Mouse (Mus musculus): Measurements from ENCODE around the gene Stk40. TPM values are rescaled to one million over a fixed set of nuclear protein-coding genes. Genes with fewer than 3 reads are reported as not detected.
"Not testable (repeated sequence)": the region's sequence is repeated elsewhere in the genome, so short reads cannot be mapped to it uniquely, and the experiment has no call there.

Stk40 gene
- polyA plus RNA-seq, 1 experiment, result 37.5 TPM

DNA sequence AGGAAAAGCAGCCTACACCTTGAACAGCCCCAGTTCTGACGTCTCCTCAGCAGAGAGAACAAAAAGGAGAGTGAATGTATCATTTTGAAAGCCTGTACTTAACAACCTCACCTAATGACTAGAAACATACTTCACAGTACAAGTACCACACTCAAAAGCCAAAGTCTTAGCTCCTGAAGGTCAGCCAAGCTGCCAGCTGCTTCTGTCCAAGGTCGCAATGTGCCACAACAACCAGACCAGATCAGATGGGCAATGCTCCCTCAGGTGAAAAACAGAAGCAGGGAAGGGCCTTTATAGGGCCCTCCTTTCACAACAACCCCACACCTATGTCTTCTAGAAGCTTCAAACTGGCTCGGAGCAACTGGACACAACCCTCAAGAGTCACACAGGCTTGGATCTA, 62.3 kb downstream of the Stk40 start:
- Histone ChIP-seq H3K4me3 (ENCODE audit: low read depth, low read length) (no peak overlapping the region), H3K36me3 (ENCODE audit: control insufficient read depth, insufficient read depth, low read length, poor library complexity, severe bottlenecking) (peaks cover 40% of the 10 kb centered on the region), H3K9me3 (replicated peaks; ENCODE audit: control insufficient read depth, insufficient read depth, low read length, poor library complexity, severe bottlenecking) (no peaks in the 10 kb centered on the region), H3K9ac (ENCODE audit: low read depth, poor library complexity, severe bottlenecking) (no peak overlapping the region), H3K27ac (ENCODE audit: insufficient read depth, low read length) (peak overlapping the region; percentile 67), H3K4me1 (ENCODE audit: control insufficient read depth, insufficient read depth, low read length) (peaks cover 2% of the 10 kb centered on the region), H3K27me3 (ENCODE audit: control insufficient read depth, insufficient read depth, low read length, poor library complexity, severe bottlenecking) (no peaks in the 10 kb centered on the region)
- TF ChIP-seq POLR2A (IDR thresholded peaks at IDR 0.05; ENCODE audit: insufficient read depth, low read length), result no peak
- TF ChIP-seq CTCF (IDR thresholded peaks at IDR 0.05; ENCODE audit: low read depth, low read length), result no peak
- no peak for TF ChIP-seq EP300 (IDR thresholded peaks at IDR 0.05; ENCODE audit: insufficient read depth, low read depth, low read length)

DNA sequence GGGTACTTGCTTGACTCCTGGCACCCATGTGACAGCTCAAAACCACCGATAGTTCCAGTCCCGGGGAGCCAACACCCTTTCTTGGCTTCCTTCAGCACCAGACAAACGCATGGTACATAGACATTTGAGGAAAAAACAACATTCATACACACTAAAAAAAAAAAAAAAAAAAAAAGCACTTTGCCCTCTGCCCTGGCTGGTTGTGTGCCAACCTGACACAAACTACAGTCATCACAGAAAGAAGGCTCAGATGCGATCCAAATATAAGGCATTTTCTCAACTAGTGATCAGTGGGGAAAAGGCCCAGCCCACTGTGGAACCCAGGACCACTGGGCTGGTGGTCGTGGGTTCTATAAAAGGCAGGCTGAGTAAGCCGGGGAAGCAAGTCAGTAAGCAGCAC, 65.1 kb downstream of the Stk40 start:
- H3K9me3 ChIP-seq (replicated peaks; ENCODE audit: control insufficient read depth, insufficient read depth, low read length, poor library complexity, severe bottlenecking), result no peaks in the 10 kb centered on the region
- peaks cover 65% of the 10 kb centered on the region for H3K36me3 ChIP-seq (ENCODE audit: control insufficient read depth, insufficient read depth, low read length, poor library complexity, severe bottlenecking)
- TF ChIP-seq CTCF (IDR thresholded peaks at IDR 0.05; ENCODE audit: low read depth, low read length), result no peak
- TF ChIP-seq EP300 (IDR thresholded peaks at IDR 0.05; ENCODE audit: insufficient read depth, low read depth, low read length), result no peak
- no peak for TF ChIP-seq POLR2A (IDR thresholded peaks at IDR 0.05; ENCODE audit: insufficient read depth, low read length)
- H3K4me1 ChIP-seq (ENCODE audit: control insufficient read depth, insufficient read depth, low read length), result no peaks in the 10 kb centered on the region
- H3K27ac ChIP-seq (ENCODE audit: insufficient read depth, low read length), result no peak overlapping the region
- no peak overlapping the region for H3K9ac ChIP-seq (ENCODE audit: low read depth, poor library complexity, severe bottlenecking)
- H3K27me3 ChIP-seq (ENCODE audit: control insufficient read depth, insufficient read depth, low read length, poor library complexity, severe bottlenecking), result no peaks in the 10 kb centered on the region
- H3K4me3 ChIP-seq (ENCODE audit: low read depth, low read length), result no peak overlapping the region

DNA sequence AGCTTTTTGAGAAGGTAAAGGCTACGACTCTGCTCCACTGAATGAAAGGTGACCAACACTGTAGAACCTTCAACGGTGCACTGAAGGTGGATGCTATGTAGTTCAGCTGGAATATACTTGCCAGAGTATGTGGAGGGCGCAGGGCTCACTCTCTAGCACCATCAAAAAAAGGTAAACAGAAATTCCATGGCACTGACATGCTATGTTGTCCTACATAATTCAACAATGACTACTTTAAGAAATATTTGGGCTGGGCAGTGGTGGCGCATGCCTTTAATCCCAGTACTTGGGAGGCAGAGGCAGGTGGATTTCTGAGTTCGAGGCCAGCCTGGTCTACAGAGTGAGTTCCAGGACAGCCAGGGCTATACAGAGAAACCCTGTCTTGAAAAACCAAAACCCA, 67.0 kb downstream of the Stk40 start:
- H3K27me3 ChIP-seq (ENCODE audit: control insufficient read depth, insufficient read depth, low read length, poor library complexity, severe bottlenecking); H3K9me3 ChIP-seq (replicated peaks; ENCODE audit: control insufficient read depth, insufficient read depth, low read length, poor library complexity, severe bottlenecking); H3K4me3 ChIP-seq (ENCODE audit: low read depth, low read length); H3K4me1 ChIP-seq (ENCODE audit: control insufficient read depth, insufficient read depth, low read length); H3K9ac ChIP-seq (ENCODE audit: low read depth, poor library complexity, severe bottlenecking): not testable (repeated sequence)
- H3K27ac ChIP-seq (ENCODE audit: insufficient read depth, low read length), result peak overlapping the region; percentile 47; the same call in 1 of the 2 replicates
- peaks cover 84% of the 10 kb centered on the region for H3K36me3 ChIP-seq (ENCODE audit: control insufficient read depth, insufficient read depth, low read length, poor library complexity, severe bottlenecking)

DNA sequence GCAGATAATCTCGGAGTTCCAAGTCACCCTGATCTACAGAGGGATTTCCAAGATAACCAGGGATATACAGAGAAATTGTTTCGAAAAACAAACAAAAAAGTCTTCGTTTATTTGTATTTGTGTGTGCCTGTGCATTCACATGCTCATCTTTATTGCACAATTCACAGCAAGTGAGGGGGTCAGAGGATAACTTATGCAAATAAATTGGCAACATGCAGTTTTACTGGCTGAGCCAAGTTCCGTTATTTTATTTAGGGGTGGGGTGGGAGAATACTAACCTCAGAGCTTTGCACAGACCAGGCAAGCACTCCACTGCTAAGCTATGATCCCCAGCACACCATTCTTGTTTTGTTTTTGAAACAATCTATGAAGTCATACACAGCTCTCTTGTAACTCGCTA, 70.0 kb downstream of the Stk40 start:
- peaks cover 91% of the 10 kb centered on the region for H3K36me3 ChIP-seq (ENCODE audit: control insufficient read depth, insufficient read depth, low read length, poor library complexity, severe bottlenecking)
- H3K27ac ChIP-seq (ENCODE audit: insufficient read depth, low read length), result no peak overlapping the region
- no peaks in the 10 kb centered on the region for H3K4me1 ChIP-seq (ENCODE audit: control insufficient read depth, insufficient read depth, low read length)
- H3K4me3 ChIP-seq (ENCODE audit: low read depth, low read length), result no peak overlapping the region
- no peak overlapping the region for H3K9ac ChIP-seq (ENCODE audit: low read depth, poor library complexity, severe bottlenecking)
- H3K27me3 ChIP-seq (ENCODE audit: control insufficient read depth, insufficient read depth, low read length, poor library complexity, severe bottlenecking), result no peaks in the 10 kb centered on the region
- H3K9me3 ChIP-seq (replicated peaks; ENCODE audit: control insufficient read depth, insufficient read depth, low read length, poor library complexity, severe bottlenecking), result no peaks in the 10 kb centered on the region
- TF ChIP-seq CTCF (IDR thresholded peaks at IDR 0.05; ENCODE audit: low read depth, low read length), result no peak
- no peak for TF ChIP-seq EP300 (IDR thresholded peaks at IDR 0.05; ENCODE audit: insufficient read depth, low read depth, low read length)

- H3K9me3 ChIP-seq (replicated peaks; ENCODE audit: control insufficient read depth, insufficient read depth, low read length, poor library complexity, severe bottlenecking); H3K4me3 ChIP-seq (ENCODE audit: low read depth, low read length); H3K9ac ChIP-seq (ENCODE audit: low read depth, poor library complexity, severe bottlenecking); H3K27ac ChIP-seq (ENCODE audit: insufficient read depth, low read length); H3K4me1 ChIP-seq (ENCODE audit: control insufficient read depth, insufficient read depth, low read length); H3K27me3 ChIP-seq (ENCODE audit: control insufficient read depth, insufficient read depth, low read length, poor library complexity, severe bottlenecking): not testable (repeated sequence)
- peaks cover 91% of the 10 kb centered on the region for H3K36me3 ChIP-seq (ENCODE audit: control insufficient read depth, insufficient read depth, low read length, poor library complexity, severe bottlenecking)
These were observed 72.2 kb downstream of the Stk40 start for GRCm38 (mm10) chr4:126175980-126176379.

DNA sequence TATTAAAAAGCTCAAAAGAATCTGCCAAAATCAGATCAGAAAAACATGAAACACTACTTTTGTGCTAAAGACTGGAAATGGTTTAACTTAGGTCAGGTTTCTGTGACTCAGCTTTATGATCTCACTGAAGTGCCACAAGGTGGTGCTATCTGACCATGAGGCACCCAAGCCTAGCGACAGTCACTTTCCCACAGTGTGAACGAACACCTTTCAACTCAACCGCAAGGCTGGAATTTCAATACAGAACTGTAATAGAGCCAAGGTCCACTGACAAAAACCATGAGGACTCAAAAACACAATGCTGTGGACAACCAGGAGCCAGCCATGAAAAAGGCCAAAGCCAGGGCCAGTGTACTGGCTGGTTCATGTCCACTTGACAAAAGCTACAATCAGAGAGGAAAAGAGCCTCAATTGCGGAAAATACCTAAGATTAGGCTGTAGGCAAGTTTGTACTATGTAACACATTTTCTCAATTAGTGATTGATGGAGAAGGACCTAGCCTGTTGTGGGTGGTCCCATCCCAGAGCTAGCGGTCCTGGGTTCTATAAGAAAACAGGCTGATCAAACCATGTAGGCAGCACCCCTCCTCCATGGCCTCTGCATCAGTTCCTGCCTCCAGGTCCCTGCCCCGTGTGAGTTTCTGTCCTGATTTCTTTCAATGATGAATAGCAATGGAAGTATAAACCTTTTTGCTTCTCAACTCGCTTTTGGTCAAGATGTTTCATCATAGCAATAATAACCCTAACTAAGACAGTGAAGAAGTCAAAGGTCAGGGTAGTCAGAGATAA, 77.6 kb downstream of the Stk40 start:
- no peaks in the 10 kb centered on the region for H3K9me3 ChIP-seq (replicated peaks; ENCODE audit: control insufficient read depth, insufficient read depth, low read length, poor library complexity, severe bottlenecking)
- TF ChIP-seq CTCF (IDR thresholded peaks at IDR 0.05; ENCODE audit: low read depth, low read length) (peak; percentile 74), POLR2A (IDR thresholded peaks at IDR 0.05; ENCODE audit: insufficient read depth, low read length) (no peak), EP300 (IDR thresholded peaks at IDR 0.05; ENCODE audit: insufficient read depth, low read depth, low read length) (no peak)
- peaks cover 1% of the 10 kb centered on the region for H3K4me1 ChIP-seq (ENCODE audit: control insufficient read depth, insufficient read depth, low read length)
- peaks cover 77% of the 10 kb centered on the region for H3K36me3 ChIP-seq (ENCODE audit: control insufficient read depth, insufficient read depth, low read length, poor library complexity, severe bottlenecking)
- no peaks in the 10 kb centered on the region for H3K27me3 ChIP-seq (ENCODE audit: control insufficient read depth, insufficient read depth, low read length, poor library complexity, severe bottlenecking)
- no peak overlapping the region for H3K9ac ChIP-seq (ENCODE audit: low read depth, poor library complexity, severe bottlenecking)
- H3K27ac ChIP-seq (ENCODE audit: insufficient read depth, low read length), result no peak overlapping the region
- no peak overlapping the region for H3K4me3 ChIP-seq (ENCODE audit: low read depth, low read length)

Data from ES-Bruce4 (cell line).